Mouse (Mus musculus) intestine, embryonic 16.5 days (tissue): ENCODE data around the gene Epb41l2. TPM values are rescaled to one million over a fixed set of nuclear protein-coding genes. Genes with fewer than 3 reads are reported as not detected.

Experiments used
- ATAC-seq: fragments of 200-750 bp; cut with Nextera tagmentation; 2 replicates; pipeline ENCODE4 v1.8.0; 2017; ENCODE audit warnings: moderate TSS enrichment, moderate library complexity
- H3K27ac ChIP-seq: fragments of 300-500 bp; sonication (generic); 2 replicates; pipeline ENCODE4 v1.5.1; 2014; ENCODE audit warnings: mild to moderate bottlenecking, low read length
- H3K27me3 ChIP-seq: fragments of 300-500 bp; sonication (generic); replicated peaks from 2 replicates; pipeline ENCODE4 v1.6.1; 2014; ENCODE audit warnings: low read length, control low read depth, mixed read lengths; ENCODE audit not compliant: control insufficient read depth, insufficient read depth
- H3K36me3 ChIP-seq: fragments of 300-500 bp; sonication (generic); 2 replicates; pipeline ENCODE4 v1.6.1; 2014; ENCODE audit warnings: low read length, control low read depth; ENCODE audit not compliant: control insufficient read depth, insufficient read depth
- H3K4me1 ChIP-seq: fragments of 300-500 bp; sonication (generic); 2 replicates; pipeline ENCODE4 v1.6.1; 2014; ENCODE audit warnings: low read length, control low read depth, mixed read lengths; ENCODE audit not compliant: control insufficient read depth, insufficient read depth
- H3K4me2 ChIP-seq: fragments of 300-500 bp; sonication (generic); 2 replicates; pipeline ENCODE4 v1.6.1; 2014; ENCODE audit warnings: low read depth, low read length, control low read depth
- H3K4me3 ChIP-seq: fragments of 300-500 bp; sonication (generic); 2 replicates; pipeline ENCODE4 v1.5.1; 2014; ENCODE audit warnings: mild to moderate bottlenecking, low read length
- H3K9ac ChIP-seq: fragments of 300-500 bp; sonication (generic); 2 replicates; pipeline ENCODE4 v1.6.1; 2014; ENCODE audit warnings: low read depth, low read length
- H3K9me3 ChIP-seq: fragments of 300-500 bp; sonication (generic); 2 replicates; pipeline ENCODE4 v1.6.1; 2016; ENCODE audit warnings: low read length, control low read depth; ENCODE audit not compliant: control insufficient read depth
- WGBS: fragments of 180-500 bp; shearing (Covaris S2); extraction: QIAGEN DNeasy Blood & Tissue Kit; methylation state at CpG from one replicate; pipeline ENCODE4 v1.1.7; 2014; 5-methylcytosine and 5-hydroxymethylcytosine counted together
- polyA plus RNA-seq: library from polyadenylated mRNA; unstranded; fragments of >200 nt; fragmentation: Nextera tagmentation; extraction: Ambion mirVana; gene quantifications from 2 replicates; pipeline ENCODE4 v1.2.1, GENCODE M21; 2015

The Epb41l2 gene
- polyA plus RNA-seq, 1 experiment from 2014 or later, result 34.6 TPM

- H3K4me1 ChIP-seq, result peaks cover 9% of the 10 kb centered on the region; the same call in 1 of the 2 replicates
- H3K9me3 ChIP-seq, result no peaks in the 10 kb centered on the region
- peak overlapping the region; percentile 77 for H3K4me2 ChIP-seq
- H3K4me3 ChIP-seq, result peak overlapping the region; percentile 83
- H3K36me3 ChIP-seq, result no peaks in the 10 kb centered on the region
- H3K27me3 ChIP-seq, result no peaks in the 10 kb centered on the region
- H3K9ac ChIP-seq, result peak overlapping the region; percentile 90
- WGBS, result under 1% methylated on average over 57 of the region's 84 CpGs
- ATAC-seq, result peak; percentile 76
- peak overlapping the region; percentile 83 for H3K27ac ChIP-seq
Observed at GRCm38 (mm10) chr10:25359959-25360811, 587 bp downstream of the Epb41l2 start.

- WGBS, result 63% methylated on average over 6 of the region's 6 CpGs
- H3K36me3 ChIP-seq, result no peaks in the 10 kb centered on the region
- no peak overlapping the region; the same call in 1 of the 2 replicates for H3K4me3 ChIP-seq
- 0 out of 2 replicates have a peak overlapping the region, but pooled peaks have one; percentile 9 for H3K4me2 ChIP-seq
- no peaks in the 10 kb centered on the region for H3K9me3 ChIP-seq
- ATAC-seq, result no peak
- no peak overlapping the region for H3K27ac ChIP-seq
- no peaks in the 10 kb centered on the region for H3K27me3 ChIP-seq
- peaks cover 9% of the 10 kb centered on the region; the same call in 1 of the 2 replicates for H3K4me1 ChIP-seq
- no peak overlapping the region for H3K9ac ChIP-seq
Observed at GRCm38 (mm10) chr10:25362235-25362634, 2.6 kb downstream of the Epb41l2 start.

GRCm38 (mm10) chr10:25365158-25365557 is 5.6 kb downstream of the Epb41l2 start:
- Histone ChIP-seq H3K9me3 (no peaks in the 10 kb centered on the region), H3K27ac (no peak overlapping the region), H3K4me3 (no peak overlapping the region), H3K27me3 (no peaks in the 10 kb centered on the region), H3K4me1 (peaks cover 12% of the 10 kb centered on the region), H3K9ac (no peak overlapping the region), H3K4me2 (no peak overlapping the region), H3K36me3 (no peaks in the 10 kb centered on the region)
- ATAC-seq, result peak; percentile 44; the same call in 1 of the 2 replicates
- 85% methylated on average over 7 of the region's 7 CpGs for WGBS

- peaks cover 12% of the 10 kb centered on the region for H3K4me1 ChIP-seq
- no peak overlapping the region for H3K27ac ChIP-seq
- H3K9ac ChIP-seq, result no peak overlapping the region
- H3K9me3 ChIP-seq, result no peaks in the 10 kb centered on the region
- H3K4me3 ChIP-seq, result no peak overlapping the region
- 79% methylated on average over 7 of the region's 7 CpGs for WGBS
- no peak for ATAC-seq
- no peak overlapping the region for H3K4me2 ChIP-seq
- H3K27me3 ChIP-seq, result no peaks in the 10 kb centered on the region
- no peaks in the 10 kb centered on the region for H3K36me3 ChIP-seq
Observed at GRCm38 (mm10) chr10:25365708-25366107, 6.1 kb downstream of the Epb41l2 start.

- 64% methylated on average over 5 of the region's 5 CpGs for WGBS
- no peak for ATAC-seq
- Histone ChIP-seq H3K4me1 (peaks cover 13% of the 10 kb centered on the region), H3K27ac (no peak overlapping the region), H3K9me3 (no peaks in the 10 kb centered on the region), H3K9ac (no peak overlapping the region), H3K36me3 (no peaks in the 10 kb centered on the region), H3K27me3 (no peaks in the 10 kb centered on the region), H3K4me3 (no peak overlapping the region), H3K4me2 (no peak overlapping the region)
Observed at GRCm38 (mm10) chr10:25366691-25367090, 7.1 kb downstream of the Epb41l2 start.

GRCm38 (mm10) chr10:25368928-25369327 is 9.3 kb downstream of the Epb41l2 start:
- Histone ChIP-seq H3K4me2 (no peak overlapping the region), H3K4me3 (no peak overlapping the region), H3K36me3 (no peaks in the 10 kb centered on the region), H3K4me1 (peaks cover 13% of the 10 kb centered on the region), H3K9ac (no peak overlapping the region), H3K9me3 (no peaks in the 10 kb centered on the region), H3K27me3 (no peaks in the 10 kb centered on the region), H3K27ac (no peak overlapping the region)
- ATAC-seq, result no peak
- 86% methylated on average over 3 of the region's 3 CpGs for WGBS

- Histone ChIP-seq H3K4me2 (no peak overlapping the region), H3K27ac (no peak overlapping the region), H3K4me3 (no peak overlapping the region), H3K9me3 (no peaks in the 10 kb centered on the region), H3K27me3 (no peaks in the 10 kb centered on the region), H3K36me3 (no peaks in the 10 kb centered on the region), H3K9ac (no peak overlapping the region), H3K4me1 (peaks cover 17% of the 10 kb centered on the region)
- no peak for ATAC-seq
- 86% methylated on average over 9 of the region's 9 CpGs for WGBS
Observed at GRCm38 (mm10) chr10:25369691-25370090, 10.1 kb downstream of the Epb41l2 start.

- 57% methylated on average over 2 of the region's 2 CpGs for WGBS
- Histone ChIP-seq H3K4me1 (peaks cover 17% of the 10 kb centered on the region), H3K9me3 (no peaks in the 10 kb centered on the region), H3K36me3 (no peaks in the 10 kb centered on the region), H3K27me3 (no peaks in the 10 kb centered on the region), H3K27ac (no peak overlapping the region), H3K4me2 (no peak overlapping the region), H3K9ac (no peak overlapping the region), H3K4me3 (no peak overlapping the region)
- no peak for ATAC-seq
Observed at GRCm38 (mm10) chr10:25371336-25371735, 11.7 kb downstream of the Epb41l2 start.

- ATAC-seq, result 0 out of 2 replicates have a peak, but pooled peaks have one; percentile 48
Observed at GRCm38 (mm10) chr10:25371915-25372371, 12.3 kb downstream of the Epb41l2 start.

More at GRCm38 (mm10) chr10:25371915-25372371, 12.3 kb downstream of the Epb41l2 start:
- H3K9me3 ChIP-seq, result no peaks in the 10 kb centered on the region
- WGBS, result 20% methylated on average over 3 of the region's 3 CpGs
- H3K9ac ChIP-seq, result no peak overlapping the region
- no peak overlapping the region for H3K4me2 ChIP-seq
- peaks cover 17% of the 10 kb centered on the region for H3K4me1 ChIP-seq
- H3K4me3 ChIP-seq, result no peak overlapping the region
- no peaks in the 10 kb centered on the region for H3K36me3 ChIP-seq
- H3K27ac ChIP-seq, result no peak overlapping the region
- H3K27me3 ChIP-seq, result no peaks in the 10 kb centered on the region
